Mouse (Mus musculus) heart, embryonic 13.5 days (tissue): ENCODE measurements around the gene Nobox. TPM values are rescaled to one million over a fixed set of nuclear protein-coding genes. Genes with fewer than 3 reads are reported as not detected.
A peak's percentile ranks its signal among the peaks of the same experiment; 100 is the strongest.

Experiments
- ATAC-seq: fragments of 200-750 bp; cut with Nextera tagmentation; 2 replicates; pipeline ENCODE4 v1.8.0; 2017; ENCODE audit warnings: moderate TSS enrichment; ENCODE audit not compliant: insufficient number of reproducible peaks, low FRiP score, low TSS enrichment; ENCODE audit errors: extremely low read depth
- H3K27ac ChIP-seq: fragments of 300-500 bp; sonication (generic); replicated peaks from 2 replicates; pipeline ENCODE4 v1.5.1; 2015; ENCODE audit warnings: moderate library complexity, mild to moderate bottlenecking, inconsistent platforms
- H3K27me3 ChIP-seq: fragments of 300-500 bp; sonication (generic); replicated peaks from 2 replicates; pipeline ENCODE4 v1.6.1; 2015; ENCODE audit warnings: mild to moderate bottlenecking, inconsistent platforms
- H3K36me3 ChIP-seq: fragments of 300-500 bp; sonication (generic); 2 replicates; pipeline ENCODE4 v1.6.1; 2015; ENCODE audit warnings: mild to moderate bottlenecking, inconsistent platforms
- H3K4me1 ChIP-seq: fragments of 300-500 bp; sonication (generic); 2 replicates; pipeline ENCODE4 v1.6.1; 2015; ENCODE audit warnings: inconsistent platforms
- H3K4me2 ChIP-seq: fragments of 300-500 bp; sonication (generic); 2 replicates; pipeline ENCODE4 v1.6.1; 2015; ENCODE audit warnings: inconsistent platforms, mild to moderate bottlenecking, moderate library complexity
- H3K4me3 ChIP-seq: fragments of 300-500 bp; sonication (generic); 2 replicates; pipeline ENCODE4 v1.5.1; 2015; ENCODE audit warnings: moderate library complexity, mild to moderate bottlenecking, inconsistent platforms
- H3K9ac ChIP-seq: fragments of 300-500 bp; sonication (generic); 2 replicates; pipeline ENCODE4 v1.6.1; 2015; ENCODE audit warnings: inconsistent platforms, mild to moderate bottlenecking, moderate library complexity
- H3K9me3 ChIP-seq: fragments of 300-500 bp; sonication (generic); 2 replicates; pipeline ENCODE4 v1.6.1; 2016; ENCODE audit warnings: inconsistent platforms
- WGBS: fragments of 180-500 bp; shearing (Covaris S2); methylation state at CpG from one replicate; pipeline ENCODE4 v1.1.7; 2015; ENCODE audit warnings: mixed read lengths; 5-methylcytosine and 5-hydroxymethylcytosine counted together
- polyA plus RNA-seq: library from polyadenylated mRNA; unstranded; fragments of >200 nt; fragmentation: Nextera tagmentation; extraction: Ambion mirVana; gene quantifications from 2 replicates; pipeline ENCODE4 v1.2.1, GENCODE M21; 2015

The Nobox gene
- polyA plus RNA-seq: not detected in 2 replicates

- ATAC-seq: no peak
- no peaks in the 10 kb centered on the region for H3K36me3 ChIP-seq
- WGBS: 52% methylated on average over 16 of the region's 16 CpGs
Observed at GRCm38 (mm10) chr6:43309454-43309853, at the start of gene Nobox. Nobox (minus strand) TSS chr6:43309554.

GRCm38 (mm10) chr6:43354562-43355241 is 45.3 kb upstream of the Nobox start:
- ATAC-seq: no peak
- no peak overlapping the region for H3K27ac ChIP-seq
- peak overlapping the region; percentile 38 for H3K4me2 ChIP-seq
- 0 out of 2 replicates have a peak overlapping the region, but pooled peaks have one; percentile 28 for H3K9ac ChIP-seq
- H3K4me1 ChIP-seq: no peaks in the 10 kb centered on the region
- H3K36me3 ChIP-seq: no peaks in the 10 kb centered on the region
- 42% methylated on average over 9 of the region's 9 CpGs for WGBS
- no peaks in the 10 kb centered on the region for H3K27me3 ChIP-seq
- H3K9me3 ChIP-seq: no peaks in the 10 kb centered on the region
- no peak overlapping the region for H3K4me3 ChIP-seq

More at GRCm38 (mm10) chr6:43309454-43309853, at the start of gene Nobox:
- Histone ChIP-seq H3K27ac (no peak within 1 kb of the TSS), H3K4me1 (no peaks in the 10 kb centered on the region), H3K9ac (no peak within 1 kb of the TSS), H3K4me3 (no peak within 1 kb of the TSS), H3K4me2 (no peak within 1 kb of the TSS), H3K9me3 (no peaks in the 10 kb centered on the region), H3K27me3 (no peaks in the 10 kb centered on the region)

- Histone ChIP-seq H3K4me1 (no peaks in the 10 kb centered on the region), H3K4me2 (no peak overlapping the region), H3K27ac (no peak overlapping the region), H3K9me3 (no peaks in the 10 kb centered on the region), H3K9ac (no peak overlapping the region), H3K27me3 (no peaks in the 10 kb centered on the region), H3K4me3 (no peak overlapping the region), H3K36me3 (no peaks in the 10 kb centered on the region)
- ATAC-seq: no peak
- WGBS: 86% methylated on average over 4 of the region's 4 CpGs
Observed at GRCm38 (mm10) chr6:43353446-43353845, 44.1 kb upstream of the Nobox start.

GRCm38 (mm10) chr6:43349083-43349482 is 39.7 kb upstream of the Nobox start:
- H3K4me3 ChIP-seq: no peak overlapping the region
- no peaks in the 10 kb centered on the region for H3K27me3 ChIP-seq
- no peaks in the 10 kb centered on the region for H3K9me3 ChIP-seq
- H3K4me2 ChIP-seq: no peak overlapping the region
- H3K9ac ChIP-seq: no peak overlapping the region
- no peak overlapping the region for H3K27ac ChIP-seq
- ATAC-seq: no peak
- H3K4me1 ChIP-seq: no peaks in the 10 kb centered on the region
- no peaks in the 10 kb centered on the region for H3K36me3 ChIP-seq
- 48% methylated on average over 4 of the region's 4 CpGs for WGBS

GRCm38 (mm10) chr6:43347637-43348036 is 38.3 kb upstream of the Nobox start:
- Histone ChIP-seq H3K4me2 (no peak overlapping the region), H3K9me3 (no peaks in the 10 kb centered on the region), H3K27me3 (no peaks in the 10 kb centered on the region), H3K36me3 (no peaks in the 10 kb centered on the region), H3K4me3 (no peak overlapping the region), H3K4me1 (no peaks in the 10 kb centered on the region), H3K9ac (no peak overlapping the region), H3K27ac (no peak overlapping the region)
- no peak for ATAC-seq
- 89% methylated on average over 1 of the region's 1 CpGs for WGBS

- Histone ChIP-seq H3K36me3 (no peaks in the 10 kb centered on the region), H3K9ac (no peak overlapping the region), H3K4me2 (no peak overlapping the region), H3K4me1 (peaks cover 3% of the 10 kb centered on the region; the same call in 1 of the 2 replicates), H3K27ac (no peak overlapping the region), H3K4me3 (no peak overlapping the region), H3K27me3 (no peaks in the 10 kb centered on the region), H3K9me3 (no peaks in the 10 kb centered on the region)
- ATAC-seq: no peak
- 70% methylated on average over 1 of the region's 1 CpGs for WGBS
Observed at GRCm38 (mm10) chr6:43343006-43343405, 33.7 kb upstream of the Nobox start.

GRCm38 (mm10) chr6:43342386-43342785 is 33.0 kb upstream of the Nobox start:
- no peak overlapping the region for H3K27ac ChIP-seq
- H3K4me3 ChIP-seq: no peak overlapping the region
- H3K27me3 ChIP-seq: no peaks in the 10 kb centered on the region
- H3K9me3 ChIP-seq: no peaks in the 10 kb centered on the region
- H3K9ac ChIP-seq: no peak overlapping the region
- no peak for ATAC-seq
- 40% methylated on average over 2 of the region's 2 CpGs for WGBS
- H3K4me2 ChIP-seq: no peak overlapping the region
- peaks cover 8% of the 10 kb centered on the region for H3K4me1 ChIP-seq
- H3K36me3 ChIP-seq: no peaks in the 10 kb centered on the region

GRCm38 (mm10) chr6:43338804-43339203 is 29.4 kb upstream of the Nobox start:
- peaks cover 14% of the 10 kb centered on the region for H3K4me1 ChIP-seq
- no peak overlapping the region for H3K4me2 ChIP-seq
- ATAC-seq: no peak
- H3K9me3 ChIP-seq: no peaks in the 10 kb centered on the region
- no peak overlapping the region for H3K9ac ChIP-seq
- H3K4me3 ChIP-seq: no peak overlapping the region
- no peaks in the 10 kb centered on the region for H3K27me3 ChIP-seq
- no peaks in the 10 kb centered on the region for H3K36me3 ChIP-seq
- no peak overlapping the region for H3K27ac ChIP-seq
- WGBS: 51% methylated on average over 2 of the region's 2 CpGs

GRCm38 (mm10) chr6:43337491-43337961 is 28.2 kb upstream of the Nobox start:
- peaks cover 14% of the 10 kb centered on the region for H3K4me1 ChIP-seq
- no peak overlapping the region for H3K27ac ChIP-seq
- no peak; the same call in 1 of the 2 replicates for ATAC-seq
- no peaks in the 10 kb centered on the region for H3K9me3 ChIP-seq
- H3K4me3 ChIP-seq: no peak overlapping the region
- 36% methylated on average over 10 of the region's 10 CpGs for WGBS
- no peak overlapping the region for H3K9ac ChIP-seq
- H3K27me3 ChIP-seq: no peaks in the 10 kb centered on the region
- H3K4me2 ChIP-seq: peak overlapping the region; percentile 40
- no peaks in the 10 kb centered on the region for H3K36me3 ChIP-seq

- H3K4me2 ChIP-seq: no peak overlapping the region
- H3K27ac ChIP-seq: no peak overlapping the region
- no peak for ATAC-seq
- no peaks in the 10 kb centered on the region for H3K9me3 ChIP-seq
- 78% methylated on average over 3 of the region's 3 CpGs for WGBS
- H3K4me3 ChIP-seq: no peak overlapping the region
- no peak overlapping the region for H3K9ac ChIP-seq
- H3K4me1 ChIP-seq: peaks cover 14% of the 10 kb centered on the region
- no peaks in the 10 kb centered on the region for H3K27me3 ChIP-seq
- H3K36me3 ChIP-seq: no peaks in the 10 kb centered on the region
Observed at GRCm38 (mm10) chr6:43335619-43336234, 26.4 kb upstream of the Nobox start.

GRCm38 (mm10) chr6:43333479-43333878 is 24.1 kb upstream of the Nobox start:
- Histone ChIP-seq H3K27ac (no peak overlapping the region), H3K36me3 (no peaks in the 10 kb centered on the region), H3K9ac (no peak overlapping the region), H3K27me3 (no peaks in the 10 kb centered on the region), H3K4me3 (no peak overlapping the region), H3K4me1 (peaks cover 14% of the 10 kb centered on the region), H3K4me2 (no peak overlapping the region), H3K9me3 (no peaks in the 10 kb centered on the region)
- 50% methylated on average over 4 of the region's 4 CpGs for WGBS
- ATAC-seq: no peak
